Mouse (Mus musculus) heart, adult 9 months (tissue): ENCODE measurements at regions not wholly inside any gene's neighbourhood (a gene's known extent, or its start where the extent isn't known, plus 50 kb on each side); places are given as distances from the start of the nearest gene placed in this dataset.

ENCODE experiments used
- DNase-seq, 2 experiments: peaks; one replicate each; pipeline ENCODE4 v3.0.0; 2022; ENCODE audit warnings: low spot score in 2 of 2

- no peak for DNase-seq
Observed at GRCm38 (mm10) chr9:41223406-41223805, 61.9 kb upstream of the Ubash3b start.

- DNase-seq, result no peak
Observed at GRCm38 (mm10) chr9:41222346-41223015, 61.0 kb upstream of the Ubash3b start.

- DNase-seq, result no peak
Observed at GRCm38 (mm10) chr9:41221110-41221790, 59.8 kb upstream of the Ubash3b start.

GRCm38 (mm10) chr9:41220105-41220669, 58.7 kb upstream of the Ubash3b start:
- DNase-seq, result no peak

GRCm38 (mm10) chr9:41218702-41219101, 57.2 kb upstream of the Ubash3b start:
- DNase-seq, result no peak

GRCm38 (mm10) chr9:41216248-41216647, 54.8 kb upstream of the Ubash3b start:
- no peak for DNase-seq

GRCm38 (mm10) chr9:41215026-41215425, 53.5 kb upstream of the Ubash3b start:
- no peak for DNase-seq

- DNase-seq, result no peak
Observed at GRCm38 (mm10) chr9:41212943-41213529, 51.5 kb upstream of the Ubash3b start.

- peak; percentile 48 to 78 for DNase-seq
Observed at GRCm38 (mm10) chr9:41212303-41212901, 50.9 kb upstream of the Ubash3b start.

- no peak for DNase-seq
Observed at GRCm38 (mm10) chr9:41211865-41212302, 50.4 kb upstream of the Ubash3b start.
